Mouse (Mus musculus) liver, adult 2 months (tissue): ENCODE data around the gene Lactbl1. TPM values are rescaled to one million over a fixed set of nuclear protein-coding genes. Genes with fewer than 3 reads are reported as not detected.

Experiments
- DNase-seq: peaks from one replicate; pipeline ENCODE4 v3.0.0-alpha.2; 2011; ENCODE audit warnings: low read depth, low spot score; ENCODE audit errors: extremely low read depth
- H3K27ac ChIP-seq: fragments of 200-500 bp; replicated peaks from 2 replicates; pipeline ENCODE4 v1.5.1; 2012; ENCODE audit warnings: low read depth, mild to moderate bottlenecking, control low read depth, inconsistent platforms, low read length; ENCODE audit not compliant: insufficient read depth
- H3K27me3 ChIP-seq: fragments of 200-500 bp; 2 replicates; pipeline ENCODE4 v1.6.1; 2012; ENCODE audit warnings: mild to moderate bottlenecking, moderate library complexity, low read length, inconsistent platforms; ENCODE audit not compliant: control insufficient read depth, insufficient read depth
- H3K36me3 ChIP-seq: fragments of 200-500 bp; 2 replicates; pipeline ENCODE4 v1.6.1; 2012; ENCODE audit warnings: low read length, inconsistent platforms; ENCODE audit not compliant: control insufficient read depth, insufficient read depth
- H3K4me1 ChIP-seq: fragments of 200-500 bp; 2 replicates; pipeline ENCODE4 v1.6.1; 2011; ENCODE audit warnings: low read length; ENCODE audit not compliant: control insufficient read depth, insufficient read depth
- H3K4me3 ChIP-seq: fragments of 200-500 bp; 2 replicates; pipeline ENCODE4 v1.5.1; 2011; ENCODE audit warnings: low read depth, mild to moderate bottlenecking, control low read depth, low read length, moderate library complexity; ENCODE audit not compliant: insufficient read depth
- H3K79me2 ChIP-seq: fragments of 200-500 bp; 2 replicates; pipeline ENCODE4 v1.6.1; 2012; ENCODE audit warnings: inconsistent platforms, mild to moderate bottlenecking, low read length, moderate library complexity; ENCODE audit not compliant: control insufficient read depth, insufficient read depth
- H3K9ac ChIP-seq: fragments of 200-500 bp; 2 replicates; pipeline ENCODE4 v1.6.1; 2012; ENCODE audit warnings: low read depth, mild to moderate bottlenecking, control low read depth, inconsistent platforms, low read length
- CTCF ChIP-seq: fragments of 200-500 bp; IDR thresholded peaks from 2 replicates; pipeline ENCODE4 v1.5.1; 2011; ENCODE audit warnings: low read depth, low read length, control low read depth
- POLR2A ChIP-seq: fragments of 200-500 bp; IDR thresholded peaks from 2 replicates; pipeline ENCODE4 v1.6.1; 2011; ENCODE audit warnings: low read length, control low read depth; ENCODE audit not compliant: insufficient read depth; ENCODE audit errors: extremely low read depth
- WGBS: fragments of 180-500 bp; shearing (Covaris S2); methylation state at CpG from one replicate; pipeline ENCODE4 v1.1.7; 2018; 5-methylcytosine and 5-hydroxymethylcytosine counted together
- polyA plus RNA-seq: library from polyadenylated mRNA; depleted of rRNA; stranded (reverse); fragments of >200 nt; gene quantifications from 2 replicates; pipeline ENCODE4 v1.2.3, GENCODE M21; 2012
- total RNA-seq: library from RNA; depleted of rRNA; stranded (reverse); fragments of >200 nt; gene quantifications from 2 replicates; pipeline ENCODE4 v1.2.3, GENCODE M21; 2014

The Lactbl1 gene
- total and polyA plus RNA-seq, 2 experiments: not detected

- Histone ChIP-seq H3K27me3 (no peaks in the 10 kb centered on the region), H3K4me3 (no peak overlapping the region), H3K27ac (no peak overlapping the region), H3K36me3 (no peaks in the 10 kb centered on the region), H3K9ac (no peak overlapping the region), H3K79me2 (no peaks in the 10 kb centered on the region), H3K4me1 (no peaks in the 10 kb centered on the region)
- WGBS: 84% methylated on average over 8 of the region's 8 CpGs
- no peak for DNase-seq
- TF ChIP-seq POLR2A (no peak), CTCF (no peak)
Measured at GRCm38 (mm10) chr4:136650261-136650660, 27.8 kb downstream of the Lactbl1 start.

DNA sequence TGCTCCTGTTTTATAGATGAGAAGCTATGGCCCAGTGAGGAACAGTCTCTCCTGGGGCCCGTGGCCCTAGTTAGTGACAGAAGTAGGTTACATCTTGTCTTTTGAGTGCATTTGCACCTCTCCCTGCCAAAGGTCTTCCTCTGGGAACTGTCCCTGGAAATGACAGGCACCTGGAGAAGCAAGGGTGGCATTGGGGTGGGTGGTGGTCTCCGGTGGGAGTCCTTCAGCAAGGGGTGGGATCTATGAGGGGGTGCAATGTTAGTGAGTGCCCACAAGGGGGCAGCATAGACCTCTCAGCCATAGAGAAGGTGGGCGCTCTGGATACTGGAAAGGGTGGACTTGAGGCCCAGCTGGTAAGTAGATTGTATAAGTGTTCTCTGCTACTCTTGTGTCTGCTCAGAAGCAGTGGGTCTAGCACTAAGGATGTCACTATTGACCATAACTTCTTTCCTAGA, 29.0 kb downstream of the Lactbl1 start:
- 77% methylated on average over 3 of the region's 3 CpGs for WGBS

DNA sequence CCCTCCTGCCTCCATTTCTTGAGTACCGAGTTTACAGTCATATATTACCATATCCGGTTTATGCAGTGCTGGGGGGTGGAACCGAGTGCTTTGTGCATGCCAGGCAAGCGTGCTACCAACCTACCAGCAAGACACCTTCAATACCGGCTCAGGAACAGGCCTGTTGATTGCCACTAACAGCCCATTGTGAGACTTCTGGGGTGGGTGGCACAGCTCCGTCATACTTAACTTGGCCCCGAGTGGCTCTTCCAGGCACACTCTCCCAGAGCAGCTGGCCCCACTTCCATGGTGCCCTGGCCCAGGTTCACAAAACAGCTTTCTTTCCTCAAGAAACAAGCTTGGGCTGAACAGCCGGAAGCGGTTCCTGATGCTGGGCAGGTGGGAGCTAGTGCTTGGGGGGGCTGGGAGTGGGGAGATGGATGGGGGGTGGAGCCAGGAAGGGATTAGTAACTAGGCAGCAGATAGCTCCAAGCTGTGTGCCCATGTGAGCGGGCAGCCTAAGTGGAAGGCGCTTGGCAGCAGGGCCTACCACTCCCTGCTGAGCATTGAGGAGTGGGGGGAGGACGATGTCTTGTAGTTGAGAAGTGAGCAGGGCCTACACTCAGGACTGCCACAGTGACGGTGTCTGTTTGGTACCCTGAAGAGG, 29.6 kb downstream of the Lactbl1 start:
- TF ChIP-seq CTCF: no peak; the same call in 1 of the 2 replicates
- TF ChIP-seq POLR2A: no peak
- no peaks in the 10 kb centered on the region for H3K36me3 ChIP-seq
- no peaks in the 10 kb centered on the region for H3K27me3 ChIP-seq
- no peak overlapping the region for H3K9ac ChIP-seq
- no peak for DNase-seq
- H3K79me2 ChIP-seq: no peaks in the 10 kb centered on the region
- H3K27ac ChIP-seq: no peak overlapping the region
- H3K4me1 ChIP-seq: no peaks in the 10 kb centered on the region
- H3K4me3 ChIP-seq: no peak overlapping the region
- 86% methylated on average over 13 of the region's 13 CpGs for WGBS

More for the DNA sequence above, 29.0 kb downstream of the Lactbl1 start:
- DNase-seq: no peak
- Histone ChIP-seq H3K36me3 (no peaks in the 10 kb centered on the region), H3K4me3 (no peak overlapping the region), H3K27me3 (no peaks in the 10 kb centered on the region), H3K79me2 (no peaks in the 10 kb centered on the region), H3K9ac (no peak overlapping the region), H3K27ac (no peak overlapping the region), H3K4me1 (no peaks in the 10 kb centered on the region)
- peak; percentile 82 for TF ChIP-seq CTCF
- TF ChIP-seq POLR2A: no peak

- no peak for DNase-seq
- Histone ChIP-seq H3K9ac (no peak overlapping the region), H3K27me3 (no peaks in the 10 kb centered on the region), H3K27ac (no peak overlapping the region), H3K4me1 (no peaks in the 10 kb centered on the region), H3K36me3 (no peaks in the 10 kb centered on the region), H3K4me3 (no peak overlapping the region), H3K79me2 (no peaks in the 10 kb centered on the region)
- 73% methylated on average over 11 of the region's 11 CpGs for WGBS
- no peak for TF ChIP-seq POLR2A
- TF ChIP-seq CTCF: no peak
Measured at GRCm38 (mm10) chr4:136652528-136652910, 30.1 kb downstream of the Lactbl1 start.

DNA sequence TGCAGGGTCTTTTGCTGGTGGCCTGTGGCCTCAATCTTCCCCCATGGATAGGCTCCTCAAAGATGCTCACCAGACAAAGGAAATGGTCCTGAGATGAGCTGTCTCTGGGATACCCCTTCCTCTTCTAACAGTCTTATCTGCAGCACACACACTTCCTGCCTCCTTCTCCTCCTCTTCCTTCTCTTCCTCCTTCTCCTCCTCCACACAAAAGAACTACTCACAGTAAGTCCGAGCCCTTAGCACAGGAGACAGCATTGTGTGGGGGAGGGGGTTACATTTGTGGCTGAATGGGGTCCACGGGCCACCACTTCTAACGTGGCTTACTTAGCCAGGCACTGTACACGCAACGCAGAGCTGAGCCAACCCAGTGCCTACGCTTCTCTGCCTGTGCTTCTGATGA, 30.6 kb downstream of the Lactbl1 start:
- no peak overlapping the region for H3K27ac ChIP-seq

DNA sequence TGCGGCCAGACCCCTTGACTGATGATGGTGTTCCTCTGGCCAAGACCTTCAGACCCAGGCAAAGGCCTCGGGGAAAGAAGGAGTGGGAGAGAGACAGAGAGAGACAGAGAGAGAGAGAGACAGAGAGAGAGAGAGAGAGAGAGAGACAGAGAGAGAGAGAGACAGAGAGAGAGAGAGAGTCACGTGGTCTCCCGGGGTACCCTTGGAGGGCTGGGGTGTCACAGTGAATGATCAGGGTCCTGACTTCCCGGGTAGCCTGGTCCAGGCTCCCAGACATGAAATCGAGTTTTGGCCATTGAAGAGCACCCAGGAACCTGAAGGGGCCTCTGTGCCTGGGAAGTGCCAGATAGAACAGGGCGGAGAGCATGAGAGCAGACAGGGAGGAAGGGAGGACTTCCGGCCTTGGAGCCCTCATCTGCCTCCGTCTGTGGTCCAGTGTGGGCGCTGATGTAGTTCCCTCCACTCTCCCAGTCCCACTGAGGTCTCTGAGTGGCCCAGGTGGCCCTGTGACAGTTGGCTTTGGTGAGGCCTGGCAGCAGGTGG, 31.3 kb downstream of the Lactbl1 start:
- DNase-seq: no peak
- TF ChIP-seq CTCF (no peak), POLR2A (no peak)
- no peaks in the 10 kb centered on the region for H3K36me3 ChIP-seq
- H3K9ac ChIP-seq: no peak overlapping the region
- H3K4me1 ChIP-seq: no peaks in the 10 kb centered on the region
- H3K4me3 ChIP-seq: no peak overlapping the region
- H3K27me3 ChIP-seq: no peaks in the 10 kb centered on the region
- H3K27ac ChIP-seq: no peak overlapping the region
- H3K79me2 ChIP-seq: no peaks in the 10 kb centered on the region
- 72% methylated on average over 10 of the region's 10 CpGs for WGBS

More for the DNA sequence above, 30.6 kb downstream of the Lactbl1 start:
- H3K4me3 ChIP-seq: no peak overlapping the region
- H3K27me3 ChIP-seq: no peaks in the 10 kb centered on the region
- H3K4me1 ChIP-seq: no peaks in the 10 kb centered on the region
- no peak overlapping the region for H3K9ac ChIP-seq
- no peaks in the 10 kb centered on the region for H3K79me2 ChIP-seq
- no peak for TF ChIP-seq CTCF
- TF ChIP-seq POLR2A: no peak
- H3K36me3 ChIP-seq: no peaks in the 10 kb centered on the region
- DNase-seq: no peak
- 77% methylated on average over 6 of the region's 6 CpGs for whole genome bisulfite sequencing
